Mouse (Mus musculus) G1E (cell line): ENCODE data around the gene Ccdc134. TPM values are rescaled to one million over a fixed set of nuclear protein-coding genes. Genes with fewer than 3 reads are reported as not detected.

ENCODE experiments used
- ATAC-seq: 2 replicates; pipeline ENCODE4 v1.8.0; 2016; ENCODE audit warnings: mild to moderate bottlenecking; ENCODE audit not compliant: insufficient number of reproducible peaks, poor library complexity, low FRiP score, severe bottlenecking; ENCODE audit errors: extremely low read depth
- DNase-seq: peaks from one replicate; pipeline ENCODE4 v3.0.0; 2012; ENCODE audit warnings: low spot score
- H3K27me3 ChIP-seq: 2 replicates; pipeline ENCODE4 v1.6.1; 2012; ENCODE audit warnings: mild to moderate bottlenecking, low read length, inconsistent platforms; ENCODE audit not compliant: insufficient read depth
- H3K36me3 ChIP-seq: replicated peaks from 2 replicates; pipeline ENCODE3; 2012; ENCODE audit warnings: mild to moderate bottlenecking, inconsistent platforms
- H3K4me1 ChIP-seq: 2 replicates; pipeline ENCODE4 v1.6.1; 2012; ENCODE audit warnings: low read depth, low read length, inconsistent platforms, mixed read lengths; ENCODE audit not compliant: insufficient read depth
- H3K4me3 ChIP-seq: 2 replicates; pipeline ENCODE4 v1.5.1; 2012; ENCODE audit warnings: low read depth, mild to moderate bottlenecking, inconsistent platforms, low read length, moderate library complexity, mixed read lengths
- H3K9me3 ChIP-seq: replicated peaks from 2 replicates; pipeline ENCODE4 v1.6.1; 2012; ENCODE audit warnings: inconsistent platforms
- CTCF ChIP-seq: IDR thresholded peaks from 2 replicates; pipeline ENCODE4 v1.5.1; 2012; ENCODE audit warnings: low read depth, low read length, inconsistent platforms, mixed read lengths
- GATA1 ChIP-seq: IDR thresholded peaks from 2 replicates; pipeline ENCODE4 v1.6.1; 2012; ENCODE audit warnings: borderline replicate concordance, low read length, inconsistent platforms, mixed read lengths
- GATA2 ChIP-seq: IDR thresholded peaks from 2 replicates; pipeline ENCODE4 v1.6.1; 2012; ENCODE audit warnings: low read depth, low read length, inconsistent platforms, borderline replicate concordance
- POLR2AphosphoS5 ChIP-seq: IDR thresholded peaks from 2 replicates; pipeline ENCODE4 v1.6.1; 2012; ENCODE audit warnings: low read depth, low read length, inconsistent platforms; ENCODE audit not compliant: insufficient replicate concordance
- TAL1 ChIP-seq: conservative IDR thresholded peaks from 2 replicates; pipeline ENCODE4 v1.6.1; 2012; ENCODE audit warnings: low read depth, low read length, inconsistent platforms, mixed read lengths
- polyA plus RNA-seq: library from polyadenylated mRNA; stranded (reverse); fragments of >175 nt; gene quantifications from 2 replicates; pipeline ENCODE4 v1.2.3, GENCODE M21; 2012
- total RNA-seq, 2 experiments: library from RNA; stranded (forward) in 1 of 2; stranded (reverse) in 1 of 2; fragments of 200-1000 nt in 1 of 2; fragments of >200 nt in 1 of 2; fragmentation: Nextera tagmentation in 1 of 2; gene quantifications; 2 replicates each; pipeline ENCODE4 v1.2.3; 2014 to 2017

The Ccdc134 gene
- total and polyA plus RNA-seq, 3 experiments = 9.0 to 29.7 (median 13.9) TPM

DNA sequence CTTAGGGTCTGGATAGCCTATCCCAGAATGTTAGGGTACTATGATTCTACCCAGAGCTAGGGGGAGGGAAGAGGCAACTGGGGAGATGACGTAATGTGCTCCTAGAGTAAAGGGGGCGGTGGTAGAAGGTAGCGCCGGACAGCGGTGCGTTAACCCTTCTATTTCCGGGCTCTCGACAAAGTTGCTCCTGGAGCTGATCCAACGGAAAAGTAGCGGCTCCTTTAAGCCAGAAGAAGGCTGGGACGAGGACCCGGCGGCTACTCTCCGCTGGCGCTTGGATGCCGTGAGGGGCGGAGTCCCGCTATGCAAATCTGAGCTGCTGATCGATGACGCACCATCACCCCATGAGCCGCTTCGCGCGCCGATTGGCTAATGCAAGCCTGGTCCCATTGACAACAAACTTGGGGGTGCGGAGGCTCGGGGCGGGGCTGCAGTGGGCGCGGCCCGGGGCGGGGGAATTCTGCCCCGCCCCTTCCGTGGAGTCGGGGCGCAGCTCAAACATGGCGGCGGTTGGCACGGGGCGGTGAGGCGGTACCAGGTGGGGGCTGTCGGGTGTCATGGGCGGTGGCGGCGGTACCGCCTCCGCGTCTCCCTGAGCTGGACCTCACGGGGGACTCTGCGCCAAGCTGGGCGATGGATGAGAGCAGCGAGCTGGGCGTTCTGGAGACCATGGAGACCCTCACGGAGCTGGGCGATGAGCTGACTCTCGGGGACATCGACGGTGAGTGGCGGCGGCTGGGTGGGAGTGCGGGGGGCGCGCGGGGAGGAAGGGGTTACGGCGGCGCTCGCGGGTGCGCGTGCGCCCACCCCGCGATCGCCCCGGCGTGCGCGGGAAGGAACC is 19.3 kb downstream of the Ccdc134 start, which contains the start of gene Srebf2:
Gene Srebf2, plus strand, starts transcription at position 412 of the 841 bp plus-strand sequence.
- ATAC-seq = peak; percentile 94
- Histone ChIP-seq H3K9me3 (no peaks in the 10 kb centered on the region), H3K27me3 (no peaks in the 10 kb centered on the region), H3K36me3 (peaks cover 42% of the 10 kb centered on the region), H3K4me3 (peak within 1 kb of the TSS; percentile 92), H3K4me1 (peaks cover 64% of the 10 kb centered on the region)
- no peak for TF ChIP-seq TAL1
- no peak for TF ChIP-seq GATA1
- TF ChIP-seq GATA2 = no peak
- no peak for TF ChIP-seq POLR2AphosphoS5
- no peak for TF ChIP-seq CTCF
- peak; percentile 98 for DNase-seq

DNA sequence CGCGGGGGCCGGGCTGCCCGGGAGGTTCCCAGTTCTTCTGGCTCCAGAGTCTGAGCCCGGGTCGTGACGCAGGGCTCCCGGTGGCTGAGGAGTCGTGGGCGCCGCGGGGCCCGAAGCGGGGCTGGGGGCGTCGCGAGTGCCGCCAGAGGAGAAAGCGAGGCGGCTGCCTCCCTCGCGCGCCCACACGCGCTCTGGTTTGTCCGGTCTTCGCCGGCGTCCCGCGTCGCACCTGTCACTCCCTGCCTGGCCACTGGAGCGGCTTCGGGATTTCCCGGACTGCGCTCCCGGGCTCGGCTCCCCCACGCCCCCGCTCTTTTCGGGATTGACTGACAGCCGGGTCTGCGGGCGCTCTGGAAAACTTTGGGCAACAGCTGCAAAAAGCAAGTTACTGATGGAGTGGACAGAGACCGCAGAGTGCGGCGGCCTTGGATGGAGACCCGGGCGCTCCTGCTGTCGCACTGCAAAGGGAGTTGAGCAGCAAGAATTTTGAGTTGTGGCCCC is 19.9 kb downstream of the Ccdc134 start:
- ATAC-seq = no peak

DNA sequence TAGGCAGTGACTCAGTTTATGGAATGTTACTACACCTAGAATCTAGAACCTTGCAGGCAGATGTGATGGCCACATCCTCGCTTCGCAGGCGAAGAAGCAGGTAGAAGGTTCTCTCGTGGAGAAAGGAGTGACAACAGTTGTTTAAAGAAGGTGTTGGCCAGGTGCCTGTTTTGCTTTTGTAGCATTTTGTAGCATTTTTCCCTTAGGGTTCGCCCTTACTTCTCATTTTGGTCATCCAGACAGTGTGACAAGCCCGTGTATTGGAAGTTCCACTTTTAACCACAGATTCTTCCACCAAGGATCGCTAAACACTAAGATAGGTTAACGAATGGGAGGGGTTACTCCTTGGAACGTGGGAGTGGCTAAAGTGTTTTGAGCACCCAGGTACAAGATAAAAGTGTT is 20.8 kb downstream of the Ccdc134 start:
- peak overlapping the region; percentile 92 for H3K4me3 ChIP-seq
- ATAC-seq = no peak
- no peak for DNase-seq
- H3K36me3 ChIP-seq = peaks cover 46% of the 10 kb centered on the region
- TF ChIP-seq TAL1 (no peak), CTCF (no peak), GATA1 (no peak), POLR2AphosphoS5 (no peak), GATA2 (no peak)
- peaks cover 79% of the 10 kb centered on the region for H3K4me1 ChIP-seq
- no peaks in the 10 kb centered on the region for H3K27me3 ChIP-seq
- H3K9me3 ChIP-seq = no peaks in the 10 kb centered on the region

More for the DNA sequence above, 19.9 kb downstream of the Ccdc134 start:
- Histone ChIP-seq H3K27me3 (no peaks in the 10 kb centered on the region), H3K36me3 (peaks cover 42% of the 10 kb centered on the region), H3K4me3 (peak overlapping the region; percentile 92), H3K9me3 (no peaks in the 10 kb centered on the region), H3K4me1 (peaks cover 71% of the 10 kb centered on the region)
- TF ChIP-seq TAL1 (no peak), GATA1 (no peak), CTCF (no peak), GATA2 (no peak), POLR2AphosphoS5 (no peak)
- DNase-seq = peak; percentile 93

DNA sequence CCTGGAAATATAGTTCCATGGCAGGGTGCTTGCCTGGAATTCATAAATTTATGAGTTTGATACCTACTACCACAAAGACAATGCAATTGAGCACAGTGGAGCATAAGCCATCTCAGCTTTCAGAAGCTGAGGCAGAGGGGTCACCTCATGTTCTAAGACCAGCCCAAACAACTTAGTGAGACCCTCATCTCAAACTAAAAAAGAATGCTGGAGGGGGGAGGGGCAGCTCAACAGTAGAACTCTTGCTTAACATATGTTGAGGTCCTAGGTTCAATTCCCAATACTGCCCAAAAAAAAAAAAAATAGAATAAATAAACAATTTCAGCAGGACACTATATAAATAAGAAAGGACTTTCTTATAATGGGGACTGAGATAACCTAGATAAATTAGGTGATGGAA is 22.3 kb downstream of the Ccdc134 start:
- Histone ChIP-seq H3K9me3 (no peaks in the 10 kb centered on the region), H3K4me3 (no peak overlapping the region), H3K4me1 (peaks cover 79% of the 10 kb centered on the region), H3K36me3 (peaks cover 55% of the 10 kb centered on the region), H3K27me3 (no peaks in the 10 kb centered on the region)
- TF ChIP-seq TAL1 = no peak
- no peak for TF ChIP-seq GATA1
- no peak for TF ChIP-seq GATA2
- no peak for TF ChIP-seq CTCF
- TF ChIP-seq POLR2AphosphoS5 = no peak
- DNase-seq (no peak), ATAC-seq (no peak)

DNA sequence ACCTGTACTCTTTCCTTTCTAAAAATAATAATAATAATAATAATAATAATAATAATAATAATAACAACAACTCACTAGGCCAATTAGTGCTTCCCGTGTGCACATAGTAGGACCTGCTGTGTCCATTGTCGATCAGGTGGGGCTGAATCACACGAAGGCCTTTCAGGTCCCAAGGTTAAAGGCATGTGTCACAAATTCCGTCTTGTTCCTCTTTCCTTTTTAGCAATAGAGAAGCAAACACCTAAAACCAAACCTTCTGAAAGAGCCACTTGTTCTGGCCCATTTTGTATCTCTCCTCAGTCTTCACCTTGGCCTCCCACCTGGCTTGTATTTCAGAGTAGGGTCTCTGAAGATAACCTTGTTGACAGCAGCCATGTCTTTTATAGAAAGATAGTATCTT is 23.5 kb downstream of the Ccdc134 start:
- Histone ChIP-seq H3K4me3 (no peak overlapping the region), H3K9me3 (no peaks in the 10 kb centered on the region), H3K27me3 (no peaks in the 10 kb centered on the region), H3K4me1 (peaks cover 78% of the 10 kb centered on the region), H3K36me3 (peaks cover 61% of the 10 kb centered on the region)
- ATAC-seq (no peak), DNase-seq (no peak)
- TF ChIP-seq GATA1 = no peak
- no peak for TF ChIP-seq GATA2
- TF ChIP-seq POLR2AphosphoS5 = no peak
- TF ChIP-seq CTCF = no peak
- TF ChIP-seq TAL1 = no peak

DNA sequence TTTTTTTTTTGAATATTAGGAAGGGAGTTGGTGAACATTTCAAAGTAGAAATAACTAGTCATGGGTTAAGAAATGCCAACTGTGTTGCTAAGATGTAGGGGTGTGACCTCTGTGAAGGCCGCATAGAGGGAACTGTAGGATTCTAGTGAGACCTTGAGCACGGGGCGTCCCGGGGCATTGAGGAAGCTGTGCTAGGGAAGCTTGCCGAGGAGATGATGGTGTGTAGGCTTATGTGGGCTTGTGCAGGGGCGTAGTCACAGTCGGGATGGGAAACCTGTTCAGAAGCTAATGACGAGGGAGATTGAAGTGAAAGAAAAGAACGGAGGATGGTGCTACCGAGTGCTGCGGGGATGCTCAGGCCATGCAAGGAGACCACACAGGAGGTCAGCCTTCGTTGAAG is 24.3 kb downstream of the Ccdc134 start:
- peaks cover 68% of the 10 kb centered on the region for H3K36me3 ChIP-seq
- H3K27me3 ChIP-seq = no peaks in the 10 kb centered on the region
- DNase-seq = peak; percentile 22
- H3K4me3 ChIP-seq = peak overlapping the region; percentile 17; the same call in 1 of the 2 replicates
- no peak for ATAC-seq
- no peak for TF ChIP-seq GATA2
- H3K4me1 ChIP-seq = peaks cover 80% of the 10 kb centered on the region
- no peaks in the 10 kb centered on the region for H3K9me3 ChIP-seq
